Mouse (Mus musculus) forebrain, embryonic 13.5 days (tissue): Measurements from ENCODE around the gene Golga2. TPM values are rescaled to one million over a fixed set of nuclear protein-coding genes. Genes with fewer than 3 reads are reported as not detected.

ENCODE experiments used
- ATAC-seq: fragments of 200-750 bp; cut with Nextera tagmentation; 2 replicates; pipeline ENCODE4 v1.8.0; 2017
- H3K27ac ChIP-seq: fragments of 300-500 bp; sonication (generic); 2 replicates; pipeline ENCODE4 v1.5.1; 2015; ENCODE audit warnings: inconsistent platforms, mild to moderate bottlenecking, moderate library complexity
- H3K27me3 ChIP-seq: fragments of 300-500 bp; sonication (generic); 2 replicates; pipeline ENCODE4 v1.6.1; 2015; ENCODE audit warnings: mild to moderate bottlenecking, inconsistent platforms
- H3K36me3 ChIP-seq: fragments of 300-500 bp; sonication (generic); 2 replicates; pipeline ENCODE4 v1.6.1; 2015; ENCODE audit warnings: mild to moderate bottlenecking, inconsistent platforms; ENCODE audit not compliant: poor library complexity, severe bottlenecking
- H3K4me1 ChIP-seq: fragments of 300-500 bp; sonication (generic); 2 replicates; pipeline ENCODE4 v1.6.1; 2015; ENCODE audit warnings: inconsistent platforms
- H3K4me2 ChIP-seq: fragments of 300-500 bp; sonication (generic); 2 replicates; pipeline ENCODE4 v1.6.1; 2015; ENCODE audit warnings: inconsistent platforms, mild to moderate bottlenecking, moderate library complexity
- H3K4me3 ChIP-seq: fragments of 300-500 bp; sonication (generic); 2 replicates; pipeline ENCODE4 v1.5.1; 2015; ENCODE audit warnings: mild to moderate bottlenecking, inconsistent platforms
- H3K9ac ChIP-seq: fragments of 300-500 bp; sonication (generic); 2 replicates; pipeline ENCODE4 v1.6.1; 2015; ENCODE audit warnings: mild to moderate bottlenecking, inconsistent platforms
- H3K9me3 ChIP-seq: fragments of 300-500 bp; sonication (generic); replicated peaks from 2 replicates; pipeline ENCODE4 v1.6.1; 2016; ENCODE audit warnings: inconsistent platforms
- WGBS: fragments of 180-500 bp; shearing (Covaris S2); methylation state at CpG from one replicate; pipeline ENCODE4 v1.1.7; 2015; 5-methylcytosine and 5-hydroxymethylcytosine counted together
- polyA plus RNA-seq: library from polyadenylated mRNA; unstranded; fragments of >200 nt; fragmentation: Nextera tagmentation; extraction: Ambion mirVana; gene quantifications from 2 replicates; pipeline ENCODE4 v1.2.1, GENCODE M21; 2015

The Golga2 gene
- polyA plus RNA-seq, result 20.5 and 23.4 TPM in 2 replicates

DNA sequence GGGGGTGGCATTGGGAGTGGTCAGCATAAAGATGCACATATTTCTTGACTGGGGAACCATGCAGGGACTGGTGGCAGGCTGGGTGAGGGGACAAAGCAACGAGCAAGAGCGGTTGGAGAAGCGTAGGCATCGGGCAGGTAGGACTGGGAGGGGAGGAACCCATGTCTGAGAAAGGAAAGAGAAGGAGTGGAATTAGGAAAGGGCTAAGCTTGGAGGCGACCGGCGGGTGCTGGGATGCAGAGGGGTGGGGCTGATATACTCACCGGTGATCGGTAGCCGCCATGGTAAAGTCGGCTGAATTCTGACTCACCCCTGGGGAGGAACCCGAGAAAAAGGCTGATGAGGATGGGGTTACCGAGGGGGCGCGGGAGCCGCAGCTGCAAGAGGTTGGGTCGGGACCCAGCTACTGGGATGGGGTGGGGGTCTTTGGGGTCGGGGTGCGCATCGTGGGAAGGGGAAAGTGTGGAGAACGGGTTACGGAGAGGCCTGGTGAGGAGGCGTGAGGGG lies at the start of gene Golga2:
TSS of gene Golga2 (plus strand) at position 51 of the 507 bp plus-strand sequence.
- Histone ChIP-seq H3K36me3 (peaks cover 36% of the 10 kb centered on the region), H3K9me3 (no peaks in the 10 kb centered on the region), H3K27me3 (no peaks in the 10 kb centered on the region), H3K4me3 (peak within 1 kb of the TSS; percentile 82), H3K27ac (peak within 1 kb of the TSS; percentile 68; the same call in 1 of the 2 replicates), H3K9ac (peak within 1 kb of the TSS; percentile 87), H3K4me1 (peaks cover 22% of the 10 kb centered on the region), H3K4me2 (peak within 1 kb of the TSS; percentile 96)
- ATAC-seq, result no peak
- WGBS, result 0% methylated on average over 23 of the region's 23 CpGs

DNA sequence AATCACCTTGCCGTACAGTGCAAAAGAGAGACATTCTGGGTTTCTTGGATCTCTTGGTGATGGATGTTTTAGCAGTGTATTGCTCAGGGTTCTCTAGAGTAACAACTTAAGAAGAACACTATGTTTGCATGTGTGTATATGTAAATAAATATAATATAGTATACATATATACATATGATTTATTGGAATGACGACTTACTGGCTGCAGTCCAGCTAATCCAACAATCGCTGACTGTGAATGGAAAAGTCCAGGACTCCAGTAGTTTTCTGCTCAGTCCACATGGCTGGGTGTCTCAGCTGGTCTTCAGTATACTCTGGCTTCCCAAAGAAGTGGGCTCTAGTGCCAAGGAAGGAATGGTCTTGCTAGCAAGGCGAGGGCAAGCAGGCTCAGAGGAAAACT lies 49.6 kb upstream of the Golga2 start:
- peaks cover 35% of the 10 kb centered on the region for H3K36me3 ChIP-seq
- no peaks in the 10 kb centered on the region for H3K9me3 ChIP-seq
- H3K9ac ChIP-seq, result peak overlapping the region; percentile 74
- peaks cover 31% of the 10 kb centered on the region for H3K4me1 ChIP-seq
- H3K27me3 ChIP-seq, result no peaks in the 10 kb centered on the region
- WGBS, result 50% methylated on average over 4 of the region's 4 CpGs
- H3K27ac ChIP-seq, result no peak overlapping the region
- no peak for ATAC-seq
- H3K4me2 ChIP-seq, result peak overlapping the region; percentile 87
- H3K4me3 ChIP-seq, result peak overlapping the region; percentile 61

DNA sequence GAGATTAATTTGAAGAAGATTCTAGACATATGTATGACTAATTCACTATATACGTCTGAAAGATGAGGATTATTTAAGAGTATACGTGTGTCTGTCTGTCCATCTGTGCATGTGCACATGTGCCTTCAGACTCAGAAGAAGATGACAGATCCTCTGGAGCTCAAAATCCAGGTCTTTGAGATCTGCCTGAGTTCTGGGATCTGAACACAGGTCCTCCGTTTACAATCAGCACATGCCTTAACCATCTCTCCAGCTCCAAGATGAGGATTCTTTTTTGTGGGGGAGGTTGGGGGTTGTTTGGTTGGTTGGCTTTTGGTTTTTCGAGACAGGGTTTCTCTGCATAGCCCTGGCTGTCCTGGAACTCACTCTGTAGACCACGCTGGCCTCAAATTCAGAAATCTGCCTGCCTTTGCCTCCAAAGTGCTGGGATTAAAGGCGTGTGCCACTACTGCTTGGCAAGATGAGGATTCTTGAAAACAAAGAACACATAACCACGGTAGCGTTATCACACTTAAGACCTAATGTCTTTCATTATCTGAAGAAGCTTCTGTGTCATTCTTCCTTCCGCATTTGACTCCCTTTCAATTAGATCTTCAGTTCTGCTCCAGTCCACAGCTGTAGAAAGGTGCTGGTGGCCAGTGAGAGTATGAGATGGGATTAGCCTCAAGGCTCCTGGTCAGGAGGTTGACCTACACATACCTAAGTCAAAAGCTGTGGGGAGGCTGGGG lies 48.3 kb upstream of the Golga2 start:
- Histone ChIP-seq H3K4me2 (no peak overlapping the region), H3K4me1 (peaks cover 31% of the 10 kb centered on the region), H3K4me3 (no peak overlapping the region), H3K9me3 (no peaks in the 10 kb centered on the region), H3K9ac (peak overlapping the region; percentile 3; the same call in 1 of the 2 replicates), H3K27me3 (no peaks in the 10 kb centered on the region), H3K27ac (no peak overlapping the region), H3K36me3 (peaks cover 24% of the 10 kb centered on the region)
- WGBS, result 92% methylated on average over 9 of the region's 9 CpGs
- ATAC-seq, result no peak

DNA sequence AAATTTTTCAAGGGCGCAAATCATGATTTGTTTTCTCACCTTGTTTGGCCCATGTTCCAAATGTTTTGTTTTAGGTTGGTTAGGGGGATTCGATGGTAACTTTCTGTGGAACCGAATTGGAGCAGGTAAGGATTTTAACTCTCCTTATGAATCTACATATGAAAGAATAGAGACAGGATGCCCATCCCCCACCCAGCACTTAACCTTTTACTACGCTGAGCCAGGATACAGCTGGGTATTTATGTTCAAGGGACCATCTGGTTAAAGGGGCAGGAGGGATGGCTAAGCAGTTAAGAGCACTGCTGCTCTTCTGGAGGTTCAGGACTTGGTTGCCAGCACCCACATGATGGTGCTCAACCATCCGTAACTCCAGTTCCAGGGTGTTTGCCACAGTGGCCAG lies 46.6 kb upstream of the Golga2 start:
- 82% methylated on average over 5 of the region's 5 CpGs for WGBS
- Histone ChIP-seq H3K36me3 (peaks cover 38% of the 10 kb centered on the region), H3K27ac (no peak overlapping the region), H3K4me2 (no peak overlapping the region), H3K4me1 (peaks cover 19% of the 10 kb centered on the region), H3K4me3 (no peak overlapping the region), H3K27me3 (no peaks in the 10 kb centered on the region), H3K9me3 (no peaks in the 10 kb centered on the region), H3K9ac (no peak overlapping the region)
- ATAC-seq, result no peak

DNA sequence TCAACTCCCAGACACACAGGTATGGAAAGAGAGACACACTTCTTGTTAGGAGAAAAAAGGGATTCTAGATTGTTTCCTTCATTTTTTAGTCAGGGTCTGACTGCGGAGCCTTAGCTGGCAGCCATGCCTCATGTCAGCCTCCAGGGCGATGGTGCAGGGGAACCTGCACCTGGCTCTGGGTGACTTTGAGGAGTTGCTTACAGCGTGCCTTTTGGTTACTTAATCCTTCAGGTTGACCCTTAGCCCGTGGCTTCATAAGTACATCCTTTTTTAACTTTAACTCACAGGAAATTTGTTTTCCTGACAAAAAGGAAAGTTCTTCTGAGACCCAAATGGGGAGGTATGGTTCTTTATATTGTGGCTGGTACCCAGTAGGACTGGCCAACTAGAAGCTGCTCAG lies 44.2 kb upstream of the Golga2 start:
- H3K4me2 ChIP-seq, result no peak overlapping the region
- WGBS, result 90% methylated on average over 4 of the region's 4 CpGs
- peaks cover 2% of the 10 kb centered on the region for H3K4me1 ChIP-seq
- H3K9ac ChIP-seq, result no peak overlapping the region
- ATAC-seq, result no peak
- no peak overlapping the region for H3K27ac ChIP-seq
- H3K36me3 ChIP-seq, result peaks cover 62% of the 10 kb centered on the region
- H3K9me3 ChIP-seq, result no peaks in the 10 kb centered on the region
- H3K27me3 ChIP-seq, result no peaks in the 10 kb centered on the region
- no peak overlapping the region for H3K4me3 ChIP-seq

DNA sequence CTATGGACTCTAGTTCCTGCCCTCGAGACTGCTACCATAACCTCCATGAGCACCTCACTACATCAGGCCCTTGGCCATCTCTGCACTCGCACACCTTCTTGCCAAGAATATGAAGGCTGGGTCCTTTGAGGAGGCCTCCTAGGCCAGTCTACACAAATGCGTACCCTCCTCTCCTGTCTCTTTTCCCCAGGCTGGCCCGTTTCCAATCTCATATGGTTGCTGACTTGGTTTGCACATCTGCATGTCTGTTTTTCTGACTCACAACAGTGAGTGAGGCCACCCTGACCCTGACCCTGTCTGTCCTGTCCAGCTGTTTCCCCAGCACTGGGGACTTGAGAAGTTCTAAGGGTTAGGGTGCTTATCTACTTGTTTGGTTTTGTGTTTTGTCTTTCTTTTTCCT lies 40.4 kb upstream of the Golga2 start:
- peaks cover 82% of the 10 kb centered on the region for H3K36me3 ChIP-seq
- no peak for ATAC-seq
- WGBS, result 89% methylated on average over 4 of the region's 4 CpGs

DNA sequence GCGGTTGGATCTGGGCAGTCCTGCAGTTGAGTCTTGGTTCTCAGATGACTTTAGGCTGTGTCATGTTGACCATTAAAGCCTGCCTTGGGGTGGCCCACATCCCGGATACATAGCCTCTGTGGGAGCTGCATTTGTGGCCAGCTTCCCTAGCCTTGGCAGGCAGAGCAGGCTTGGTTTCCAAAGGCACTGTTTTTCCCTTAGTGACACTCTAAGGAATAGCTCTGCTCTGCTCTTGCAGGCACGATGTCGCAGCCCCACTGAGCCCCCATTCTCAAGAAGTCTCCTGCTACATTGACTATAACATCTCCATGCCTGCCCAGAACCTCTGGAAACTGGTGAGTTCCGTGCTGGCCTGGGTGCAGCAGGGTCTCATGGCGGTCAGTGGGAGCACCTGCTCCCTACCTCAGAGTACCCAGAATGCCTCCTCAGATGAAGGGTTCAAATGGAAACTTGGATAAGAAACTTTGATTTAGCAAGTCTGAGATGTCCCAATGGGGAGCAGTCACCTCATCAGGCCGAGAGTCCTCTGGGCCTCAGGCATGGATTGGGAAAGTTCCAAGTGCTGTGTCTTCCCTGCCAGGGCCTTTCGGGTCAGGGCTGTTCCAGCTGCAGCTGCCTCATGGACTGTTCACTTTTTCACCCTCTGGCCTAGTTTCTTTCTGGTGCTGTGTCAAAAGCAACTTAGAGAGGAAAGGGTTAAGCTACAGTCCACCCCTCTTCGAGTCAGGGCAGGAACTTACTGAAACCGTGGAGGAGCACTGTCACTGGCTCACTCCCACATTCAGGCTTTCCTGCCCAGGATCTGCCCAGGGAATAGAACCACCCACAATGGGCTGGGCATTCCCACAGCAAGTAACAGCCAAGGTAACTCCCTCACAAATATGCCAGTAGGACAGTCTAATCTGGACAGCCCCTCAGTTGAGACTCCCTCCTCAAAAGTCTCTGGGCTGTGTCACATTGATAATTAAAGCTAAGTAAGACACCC lies 38.5 kb upstream of the Golga2 start:
- ATAC-seq, result no peak
- WGBS, result 80% methylated on average over 10 of the region's 10 CpGs
- no peaks in the 10 kb centered on the region for H3K27me3 ChIP-seq

More for the DNA sequence above, 40.4 kb upstream of the Golga2 start:
- H3K4me3 ChIP-seq, result no peak overlapping the region
- H3K4me2 ChIP-seq, result no peak overlapping the region
- no peaks in the 10 kb centered on the region for H3K27me3 ChIP-seq
- no peaks in the 10 kb centered on the region for H3K9me3 ChIP-seq
- H3K9ac ChIP-seq, result no peak overlapping the region; the same call in 1 of the 2 replicates
- H3K27ac ChIP-seq, result no peak overlapping the region
- no peaks in the 10 kb centered on the region; the same call in 1 of the 2 replicates for H3K4me1 ChIP-seq

DNA sequence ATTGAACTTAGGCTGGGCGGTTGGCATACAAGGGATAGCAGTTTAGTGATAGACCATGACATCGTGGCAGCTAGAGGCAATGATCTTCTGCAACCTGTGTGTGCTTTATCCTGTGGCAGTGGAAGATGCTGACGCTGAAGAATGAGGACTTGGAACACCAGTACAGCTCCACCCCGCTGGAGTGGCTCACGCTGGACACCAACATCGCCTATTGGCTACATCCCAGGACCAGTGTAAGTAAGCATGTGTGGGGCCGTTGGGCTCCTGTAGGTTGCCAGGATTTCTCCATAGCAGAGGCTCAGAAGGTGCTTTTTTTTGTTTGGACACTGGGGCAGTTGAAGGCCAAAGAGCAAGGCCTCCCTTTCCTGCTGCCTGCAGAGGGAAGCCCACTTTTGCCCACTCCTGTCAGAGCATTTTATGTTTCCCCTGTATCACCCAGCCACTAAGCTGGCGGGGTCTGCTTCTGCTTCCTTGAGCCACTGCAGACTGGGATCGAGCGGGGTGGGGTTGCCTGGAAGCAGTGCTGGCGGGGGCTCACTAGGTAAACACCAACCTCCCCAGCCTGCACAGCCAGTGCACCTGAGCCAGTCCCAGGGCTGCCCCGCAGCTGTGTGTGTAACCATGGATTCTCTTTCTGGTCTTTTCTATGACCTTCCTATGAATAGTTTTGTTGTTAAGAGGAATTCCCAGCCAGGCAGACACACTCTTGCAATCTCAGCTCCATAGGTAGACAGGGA lies 35.2 kb upstream of the Golga2 start:
- Histone ChIP-seq H3K9me3 (no peaks in the 10 kb centered on the region), H3K27ac (no peak overlapping the region), H3K4me3 (no peak overlapping the region), H3K36me3 (peaks cover 96% of the 10 kb centered on the region), H3K9ac (no peak overlapping the region), H3K4me2 (no peak overlapping the region), H3K27me3 (no peaks in the 10 kb centered on the region), H3K4me1 (no peaks in the 10 kb centered on the region)
- WGBS, result 91% methylated on average over 12 of the region's 12 CpGs
- ATAC-seq, result no peak

More for the DNA sequence above, 38.5 kb upstream of the Golga2 start:
- Histone ChIP-seq H3K9me3 (no peaks in the 10 kb centered on the region), H3K4me1 (no peaks in the 10 kb centered on the region; the same call in 1 of the 2 replicates), H3K4me2 (no peak overlapping the region), H3K36me3 (peaks cover 99% of the 10 kb centered on the region), H3K27ac (no peak overlapping the region), H3K4me3 (no peak overlapping the region), H3K9ac (no peak overlapping the region)

DNA sequence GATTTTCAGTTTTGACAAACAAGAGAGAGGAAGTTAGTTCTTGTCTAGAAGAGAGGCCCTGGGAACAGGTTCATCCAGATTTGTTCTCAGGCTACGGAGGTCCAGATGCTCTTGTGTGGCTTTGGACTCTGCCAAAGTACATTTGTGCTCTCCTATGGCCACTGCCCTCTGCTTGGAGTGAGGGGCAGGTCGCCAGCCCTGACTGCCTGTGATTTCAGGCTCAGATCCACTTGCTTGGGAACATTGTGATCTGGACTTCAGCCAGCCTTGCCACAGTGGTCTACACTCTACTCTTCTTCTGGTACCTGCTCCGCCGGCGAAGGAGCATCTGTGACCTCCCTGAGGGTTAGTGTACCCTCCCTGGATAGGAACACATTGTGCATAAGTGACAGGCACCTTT lies 34.5 kb upstream of the Golga2 start:
- ATAC-seq, result no peak
- Histone ChIP-seq H3K9ac (no peak overlapping the region), H3K27me3 (no peaks in the 10 kb centered on the region), H3K27ac (no peak overlapping the region), H3K4me2 (no peak overlapping the region), H3K9me3 (no peaks in the 10 kb centered on the region), H3K36me3 (peaks cover 96% of the 10 kb centered on the region), H3K4me3 (no peak overlapping the region), H3K4me1 (no peaks in the 10 kb centered on the region)
- WGBS, result 92% methylated on average over 5 of the region's 5 CpGs

DNA sequence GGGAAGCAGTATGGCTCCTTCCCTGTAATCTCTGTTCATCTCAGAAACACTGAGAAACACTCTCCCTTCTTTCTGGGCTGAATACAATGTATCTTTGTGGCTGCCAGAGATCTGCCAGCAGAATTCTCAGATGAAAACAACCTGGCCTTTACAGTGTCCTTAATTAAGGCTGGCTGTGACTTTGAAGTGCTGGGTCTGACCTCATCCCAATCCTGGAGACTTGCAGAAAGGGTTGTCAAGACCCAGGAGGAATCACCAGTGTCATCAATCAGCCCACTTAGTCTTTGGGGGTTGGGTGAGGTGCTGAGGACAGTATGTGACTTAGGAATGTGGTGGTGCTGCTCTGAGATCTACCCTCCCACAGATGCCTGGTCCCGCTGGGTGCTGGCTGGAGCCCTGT lies 33.8 kb upstream of the Golga2 start:
- Histone ChIP-seq H3K36me3 (peaks cover 96% of the 10 kb centered on the region), H3K4me3 (no peak overlapping the region), H3K9ac (no peak overlapping the region), H3K27ac (no peak overlapping the region), H3K4me2 (no peak overlapping the region), H3K27me3 (no peaks in the 10 kb centered on the region), H3K4me1 (peaks cover under 1% of the 10 kb centered on the region; the same call in 1 of the 2 replicates), H3K9me3 (no peaks in the 10 kb centered on the region)
- no peak for ATAC-seq
- WGBS, result 88% methylated on average over 1 of the region's 1 CpGs

DNA sequence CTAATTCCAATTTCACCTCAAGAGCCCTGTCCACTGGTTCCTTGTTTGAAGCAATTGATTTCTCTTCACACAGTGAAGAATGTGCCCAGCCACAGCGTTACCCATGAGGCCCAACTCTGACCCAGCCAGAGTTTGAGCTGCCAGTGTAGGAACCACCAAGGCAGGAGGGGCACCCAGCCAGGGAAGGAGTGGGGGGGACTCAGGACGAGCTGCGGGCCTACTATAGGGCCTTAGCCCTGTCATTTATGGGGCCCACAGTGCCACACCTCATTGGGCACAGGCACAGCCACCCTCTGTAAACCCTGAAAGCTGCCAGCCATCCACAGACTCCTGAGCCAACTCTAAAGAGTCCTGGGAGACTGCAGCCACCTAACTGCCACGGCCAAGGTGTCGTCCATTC lies 32.6 kb upstream of the Golga2 start:
- peaks cover 12% of the 10 kb centered on the region for H3K4me1 ChIP-seq
- ATAC-seq, result no peak
- no peak overlapping the region for H3K4me3 ChIP-seq
- peaks cover 85% of the 10 kb centered on the region for H3K36me3 ChIP-seq
- 90% methylated on average over 5 of the region's 5 CpGs for whole genome bisulfite sequencing
- no peak overlapping the region for H3K9ac ChIP-seq
- no peaks in the 10 kb centered on the region for H3K27me3 ChIP-seq
- H3K4me2 ChIP-seq, result no peak overlapping the region
- no peaks in the 10 kb centered on the region for H3K9me3 ChIP-seq
- no peak overlapping the region for H3K27ac ChIP-seq
